Comparison of ENCODE assay signal across 8 mouse cellular contexts in genomic region chr8:88755175-88755791, GRCm38 (mm10). TPM values are rescaled to one million over a fixed set of nuclear protein-coding genes. Genes with fewer than 3 reads are reported as not detected.
DNase-seq lines count a peak whose midpoint lies in the region; ATAC-seq lines count a peak whose summit lies in the region.

No protein-coding gene starts in this region.

- H3K36me3 ChIP-seq in hindbrain, embryonic 14.5 days (replicated peaks; ENCODE audit: control insufficient read depth, insufficient read depth): no peaks in the 10 kb centered on the region

- no peak overlapping the region for H3K27ac ChIP-seq in hindbrain, embryonic 14.5 days

- H3K9me3 ChIP-seq in hindbrain, embryonic 14.5 days (ENCODE audit: control insufficient read depth, low read length): no peaks in the 10 kb centered on the region

- peak; percentile 76 for ATAC-seq in hindbrain, embryonic 14.5 days (ENCODE audit: low FRiP score)

- 2% methylated on average over 14 of the region's 14 CpGs for WGBS in hindbrain, embryonic 14.5 days

- peak; percentile 91 for DNase-seq in R1 (ENCODE audit: low read depth, low spot score)
- DNase-seq in cerebellum, postnatal 25 days: peak; percentile 77 to 90
- DNase-seq in frontal cortex, postnatal 36 days (ENCODE audit: low spot score in 2 of 2): peak; percentile 84 to 94
- peak; percentile 93 for DNase-seq in hindbrain, embryonic 14.5 days (ENCODE audit: low spot score)
- peak; percentile 71 to 90 for DNase-seq in layer of hippocampus, postnatal 25 days (ENCODE audit: extremely low spot score in 1 of 2, low spot score in 1 of 2)
- DNase-seq in lung, postnatal 14 days: peak; percentile 88
- peak; percentile 50 for DNase-seq in retina, adult 2 months (ENCODE audit: low read depth, low spot score)
- DNase-seq in thymus, postnatal 25 days: peak; percentile 84

- H3K4me2 ChIP-seq in hindbrain, embryonic 14.5 days (replicated peaks): no peak overlapping the region; the same call in 1 of the 2 replicates

- no peak overlapping the region for H3K9ac ChIP-seq in hindbrain, embryonic 14.5 days

- no peak overlapping the region for H3K4me3 ChIP-seq in hindbrain, embryonic 14.5 days (replicated peaks; ENCODE audit: low read length)

- no peaks in the 10 kb centered on the region for H3K4me1 ChIP-seq in hindbrain, embryonic 14.5 days (replicated peaks; ENCODE audit: control insufficient read depth, insufficient read depth, low read length)

- no peaks in the 10 kb centered on the region for H3K27me3 ChIP-seq in hindbrain, embryonic 14.5 days (ENCODE audit: control insufficient read depth, insufficient read depth, low read length)

RNA-seq across cellular contexts. Expression of gene Cyld, which starts 58.5 kb away (rescaled TPM):
- polyA plus RNA-seq in hindbrain, embryonic 14.5 days (2014; fragmentation: Nextera tagmentation; extraction: Ambion mirVana): 19.2 and 19.9 TPM in 2 replicates
- 10 to 100 TPM; 73.2 to 77.0 TPM for total RNA-seq in layer of hippocampus, postnatal 25 days (2021)
